Mouse (Mus musculus) MEL (cell line): Measurements from ENCODE around the gene Tbc1d1.

Experiments
- CHD1 ChIP-seq: IDR thresholded peaks from 2 replicates; pipeline ENCODE4 v1.6.1; 2012; ENCODE audit warnings: low read depth, mild to moderate bottlenecking, inconsistent platforms, low read length, improper control_type of control experiment
- CTCF ChIP-seq, 3 experiments: IDR thresholded peaks in 2 of 3; conservative IDR thresholded peaks in 1 of 3; 2 replicates each; pipeline ENCODE4 v1.5.1; 2011 to 2012; ENCODE audit warnings: low read length in 3 of 3, low read depth in 2 of 3, mild to moderate bottlenecking in 2 of 3, improper control_type of control experiment in 1 of 3, inconsistent platforms in 1 of 3, mixed read lengths in 1 of 3, moderate library complexity in 1 of 3; ENCODE audit not compliant: control insufficient read depth in 1 of 3, insufficient read depth in 1 of 3, poor library complexity in 1 of 3, severe bottlenecking in 1 of 3
- ELF1 ChIP-seq: IDR thresholded peaks from 2 replicates; pipeline ENCODE4 v1.6.1; 2014; ENCODE audit warnings: low read depth, mild to moderate bottlenecking, inconsistent platforms, low read length, improper control_type of control experiment, moderate library complexity
- ETS1 ChIP-seq: IDR thresholded peaks from 2 replicates; pipeline ENCODE4 v1.6.1; 2012; ENCODE audit warnings: low read depth, mild to moderate bottlenecking, inconsistent platforms, low read length, improper control_type of control experiment, moderate library complexity
- GATA1 ChIP-seq: IDR thresholded peaks from 2 replicates; pipeline ENCODE4 v1.6.1; 2011; ENCODE audit warnings: low read depth, low read length, improper control_type of control experiment
- HCFC1 ChIP-seq: IDR thresholded peaks from 2 replicates; pipeline ENCODE4 v1.6.1; 2012; ENCODE audit warnings: low read depth, mild to moderate bottlenecking, inconsistent platforms, low read length, improper control_type of control experiment, moderate library complexity
- MAFK ChIP-seq: IDR thresholded peaks from 2 replicates; pipeline ENCODE4 v1.6.1; 2011; ENCODE audit warnings: low read depth, mild to moderate bottlenecking, low read length, improper control_type of control experiment, borderline replicate concordance
- MAX ChIP-seq: IDR thresholded peaks from 2 replicates; pipeline ENCODE4 v1.6.1; 2011; ENCODE audit warnings: low read length, improper control_type of control experiment
- POLR2A ChIP-seq, 2 experiments: IDR thresholded peaks; 2 replicates each; pipeline ENCODE4 v1.6.1; 2011 to 2012; ENCODE audit warnings: low read length in 2 of 2, mild to moderate bottlenecking in 2 of 2, control low read depth in 1 of 2, improper control_type of control experiment in 1 of 2, low read depth in 1 of 2, moderate library complexity in 1 of 2; ENCODE audit not compliant: control insufficient read depth in 1 of 2, insufficient read depth in 1 of 2, poor library complexity in 1 of 2
- RCOR1 ChIP-seq: IDR thresholded peaks from 2 replicates; pipeline ENCODE4 v1.6.1; 2012; ENCODE audit warnings: low read depth, mild to moderate bottlenecking, inconsistent platforms, low read length, improper control_type of control experiment
- TCF12 ChIP-seq: IDR thresholded peaks from 2 replicates; pipeline ENCODE4 v1.6.1; 2014; ENCODE audit warnings: low read depth, mild to moderate bottlenecking, inconsistent platforms, low read length, improper control_type of control experiment, moderate library complexity
- UBTF ChIP-seq: IDR thresholded peaks from 2 replicates; pipeline ENCODE4 v1.6.1; 2012; ENCODE audit warnings: low read depth, mild to moderate bottlenecking, inconsistent platforms, low read length, improper control_type of control experiment, moderate library complexity, borderline replicate concordance; ENCODE audit not compliant: insufficient read depth
- USF2 ChIP-seq, 2 experiments: IDR thresholded peaks; 2 replicates each; pipeline ENCODE4 v1.6.1; 2011 to 2012; ENCODE audit warnings: improper control_type of control experiment in 2 of 2, low read length in 2 of 2, borderline replicate concordance in 1 of 2, inconsistent platforms in 1 of 2, low read depth in 1 of 2, mild to moderate bottlenecking in 1 of 2; ENCODE audit not compliant: insufficient read depth in 1 of 2

DNA sequence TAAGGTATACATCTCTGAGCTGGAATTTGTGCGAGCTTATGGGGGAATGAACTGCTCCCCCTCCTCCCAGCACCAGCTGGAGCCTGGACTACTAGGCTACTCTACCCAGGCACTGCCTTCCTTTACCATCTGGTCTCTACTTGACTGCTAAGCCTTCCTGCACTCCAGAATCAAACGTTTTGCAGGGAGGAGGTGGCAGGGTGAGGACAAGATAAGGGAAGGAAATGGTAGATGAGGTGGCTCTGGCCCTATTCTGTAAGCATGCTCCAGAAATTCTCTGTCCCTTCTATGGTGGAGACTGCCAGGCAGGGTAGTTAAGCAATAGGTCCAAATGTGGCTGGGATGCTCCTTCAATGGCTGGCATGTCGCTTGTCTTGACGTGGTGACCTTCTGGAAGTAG, 2.4 kb downstream of the Tbc1d1 start:
- TF ChIP-seq CTCF (IDR thresholded peaks at IDR 0.05 in 2 of 3, conservative IDR thresholded peaks at IDR 0.05 in 1 of 3; ENCODE audit: control insufficient read depth in 1 of 3, insufficient read depth in 1 of 3, low read depth in 2 of 3, low read length in 3 of 3, poor library complexity in 1 of 3, severe bottlenecking in 1 of 3) (no peak), POLR2A (IDR thresholded peaks at IDR 0.05; ENCODE audit: control insufficient read depth in 1 of 2, insufficient read depth in 1 of 2, low read depth in 1 of 2, low read length in 2 of 2, poor library complexity in 1 of 2) (0 out of 4 replicates have a peak, but pooled peaks of 1 of the 2 experiments have one; percentile 38), GATA1 (peak; percentile 46; the same call in 1 of the 2 replicates), UBTF (0 out of 2 replicates have a peak, but pooled peaks have one; percentile 60), MAFK (no peak), HCFC1 (no peak), ETS1 (0 out of 2 replicates have a peak, but pooled peaks have one; percentile 43), MAX (no peak; the same call in 1 of the 2 replicates), RCOR1 (0 out of 2 replicates have a peak, but pooled peaks have one; percentile 30), CHD1 (no peak; the same call in 1 of the 2 replicates), ELF1 (no peak), USF2 (IDR thresholded peaks at IDR 0.05; ENCODE audit: borderline replicate concordance in 1 of 2, insufficient read depth in 1 of 2, low read depth in 1 of 2, low read length in 2 of 2) (no peak), TCF12 (0 out of 2 replicates have a peak, but pooled peaks have one; percentile 27)
